Mouse (Mus musculus) 416B (cell line): ENCODE measurements around the gene Fryl.
"Not testable (repeated sequence)": the region's sequence is repeated elsewhere in the genome, so short reads cannot be mapped to it uniquely, and the experiment has no call there.

Source experiments
- DNase-seq: peaks from one replicate; pipeline ENCODE4 v3.0.0; 2011; ENCODE audit warnings: low read depth

The Fryl gene

DNA sequence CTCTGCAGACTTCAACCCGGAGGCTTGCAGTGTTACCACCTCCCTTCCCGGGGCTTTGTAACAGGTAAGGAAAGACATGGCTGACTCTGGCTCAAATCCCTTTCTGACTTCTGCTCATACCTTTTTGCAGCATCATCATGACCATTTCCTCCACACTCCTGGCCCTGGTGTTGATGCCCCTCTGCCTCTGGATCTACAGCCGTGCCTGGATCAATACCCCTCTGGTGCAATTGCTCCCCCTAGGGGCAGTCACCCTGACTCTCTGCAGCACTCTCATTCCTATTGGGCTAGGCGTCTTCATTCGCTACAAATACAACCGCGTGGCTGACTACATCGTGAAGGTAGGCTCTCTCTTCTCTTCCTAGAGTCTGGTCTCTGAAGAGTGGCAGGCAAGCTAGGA, 248.2 kb downstream of the Fryl start:
- peak; percentile 39 for DNase-seq

GRCm38 (mm10) chr5:73007582-73007959, 248.8 kb downstream of the Fryl start:
- DNase-seq: no peak

DNA sequence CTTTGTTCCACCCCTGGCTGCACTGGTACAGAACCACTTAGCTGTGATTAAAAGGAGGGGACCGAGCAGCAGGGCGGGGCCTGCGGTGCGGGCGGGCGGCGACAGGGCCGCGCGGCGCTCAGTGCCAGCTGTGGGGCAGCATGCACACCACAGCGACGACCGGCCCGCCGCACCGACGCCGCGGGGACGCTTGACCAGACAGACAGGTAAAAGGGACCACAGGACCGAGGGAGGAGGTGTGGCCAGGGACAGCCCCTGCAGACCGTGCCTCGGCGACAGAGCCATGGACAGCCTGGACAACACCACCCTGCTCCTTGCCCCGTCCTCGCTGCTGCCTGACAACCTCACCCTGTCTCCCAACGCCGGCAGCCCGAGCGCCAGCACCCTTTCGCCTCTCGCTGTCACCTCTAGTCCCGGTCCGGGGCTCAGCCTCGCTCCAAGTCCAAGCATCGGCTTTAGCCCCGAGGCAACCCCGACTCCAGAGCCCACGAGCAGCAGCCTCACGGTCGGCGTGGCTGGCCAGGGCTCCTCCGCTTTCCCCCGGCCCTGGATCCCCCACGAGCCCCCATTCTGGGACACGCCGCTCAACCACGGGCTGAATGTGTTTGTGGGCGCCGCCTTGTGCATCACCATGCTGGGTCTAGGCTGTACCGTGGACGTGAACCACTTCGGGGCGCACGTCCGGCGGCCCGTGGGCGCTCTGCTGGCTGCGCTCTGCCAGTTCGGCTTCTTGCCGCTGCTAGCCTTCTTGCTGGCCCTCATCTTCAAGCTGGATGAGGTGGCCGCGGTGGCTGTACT, 249.4 kb downstream of the Fryl start, which contains the start of gene Slc10a4:
TSS of gene Slc10a4 (plus strand) at position 100 of the 798 bp plus-strand sequence.
- no peak for DNase-seq

DNA sequence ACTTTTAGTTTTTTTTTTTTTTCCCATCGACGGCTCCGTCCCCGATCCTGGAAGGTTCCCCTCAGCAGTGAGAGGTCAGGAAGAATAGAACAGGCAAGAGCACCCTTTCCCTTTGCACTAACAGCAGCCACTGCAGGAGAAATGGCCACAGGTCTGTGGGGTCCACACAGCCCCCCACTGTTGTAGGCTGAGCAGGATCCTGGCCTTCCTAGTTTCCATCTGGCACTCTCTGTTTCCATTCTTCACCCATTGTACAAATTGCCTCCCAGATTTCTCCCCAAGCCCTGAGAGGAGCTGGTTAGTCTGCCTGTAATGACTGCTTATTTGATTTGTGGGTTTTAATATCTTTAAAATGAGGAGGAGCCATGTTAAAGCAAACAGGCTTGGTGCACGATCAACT, 252.4 kb downstream of the Fryl start:
- DNase-seq: no peak

DNA sequence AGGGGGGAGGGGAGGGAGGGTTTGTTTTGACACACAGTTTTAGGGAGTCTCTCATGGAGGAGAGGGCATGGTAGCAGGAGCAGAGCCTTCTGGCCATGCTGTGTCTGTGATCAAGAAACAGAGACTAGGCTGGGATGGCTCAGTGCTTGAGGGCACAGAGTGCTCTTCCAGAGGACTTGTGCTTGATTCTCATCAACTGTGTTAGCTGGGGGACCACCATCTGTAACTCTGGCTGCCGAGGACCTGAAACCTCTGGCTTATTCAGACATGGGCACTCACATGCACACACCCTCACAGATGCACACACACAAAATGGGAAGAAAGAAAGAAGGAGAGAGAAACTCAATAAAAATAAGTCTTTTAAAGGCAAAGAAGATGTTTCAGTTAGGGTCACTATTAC, 257.9 kb downstream of the Fryl start:
- not testable (repeated sequence) for DNase-seq

- no peak for DNase-seq
Measured at GRCm38 (mm10) chr5:72995379-72995778, 261.0 kb downstream of the Fryl start.

GRCm38 (mm10) chr5:72994928-72995327, 261.5 kb downstream of the Fryl start:
- DNase-seq: no peak

- no peak for DNase-seq
Measured at GRCm38 (mm10) chr5:72994424-72994823, 262.0 kb downstream of the Fryl start.

DNA sequence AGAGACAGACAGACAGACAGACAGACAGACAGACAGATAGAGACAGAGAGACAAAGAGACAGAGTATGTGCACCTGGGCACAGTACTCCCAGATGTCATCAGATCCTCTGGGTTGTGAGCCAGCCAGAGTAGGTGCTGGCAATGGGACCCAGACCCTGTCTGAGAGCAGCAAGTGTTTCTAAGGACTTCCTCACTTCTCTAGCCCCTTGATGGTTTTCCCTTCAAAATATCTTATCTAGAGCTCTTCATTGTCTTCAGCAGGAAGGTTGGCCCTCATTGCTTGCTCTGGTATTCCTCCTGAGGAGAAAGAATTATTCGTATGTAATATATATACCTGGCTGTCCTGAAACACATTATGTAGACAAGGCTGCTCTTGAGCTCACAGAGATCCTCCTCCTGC, 263.9 kb downstream of the Fryl start:
- no peak for DNase-seq

- DNase-seq: no peak
Measured at GRCm38 (mm10) chr5:72989756-72990155, 266.7 kb downstream of the Fryl start.

- DNase-seq: no peak
Measured at GRCm38 (mm10) chr5:72987786-72988185, 268.6 kb downstream of the Fryl start.

- DNase-seq: peak; percentile 81
Measured at GRCm38 (mm10) chr5:72984091-72984490, 272.3 kb downstream of the Fryl start.

- no peak for DNase-seq
Measured at GRCm38 (mm10) chr5:72976539-72976938, 279.9 kb downstream of the Fryl start.

DNA sequence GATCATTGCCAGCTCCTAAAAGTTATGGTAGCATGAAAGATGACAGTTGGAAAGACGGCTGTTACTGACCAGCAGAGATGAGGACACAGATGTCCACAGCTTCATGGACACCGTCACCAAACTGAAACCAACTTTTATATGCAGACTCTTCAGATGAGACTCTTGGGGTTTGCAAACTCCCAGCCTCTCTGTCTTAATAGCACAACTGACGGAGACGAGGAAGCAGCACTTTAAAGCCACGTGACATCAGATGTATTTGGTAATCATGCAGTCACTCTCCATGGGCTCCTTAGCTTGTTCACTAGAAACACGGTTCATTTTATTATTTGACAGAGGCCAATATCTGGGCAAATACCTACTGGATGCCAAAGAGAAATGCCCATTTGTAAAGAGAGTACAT, 280.4 kb downstream of the Fryl start:
- no peak for DNase-seq

GRCm38 (mm10) chr5:72974602-72975001, 281.8 kb downstream of the Fryl start, which contains the start of gene Gm10135:
Gene Gm10135 (minus strand): TSS chr5:72974702.
- no peak for DNase-seq

GRCm38 (mm10) chr5:72972934-72973333, 283.5 kb downstream of the Fryl start:
- DNase-seq: no peak

DNA sequence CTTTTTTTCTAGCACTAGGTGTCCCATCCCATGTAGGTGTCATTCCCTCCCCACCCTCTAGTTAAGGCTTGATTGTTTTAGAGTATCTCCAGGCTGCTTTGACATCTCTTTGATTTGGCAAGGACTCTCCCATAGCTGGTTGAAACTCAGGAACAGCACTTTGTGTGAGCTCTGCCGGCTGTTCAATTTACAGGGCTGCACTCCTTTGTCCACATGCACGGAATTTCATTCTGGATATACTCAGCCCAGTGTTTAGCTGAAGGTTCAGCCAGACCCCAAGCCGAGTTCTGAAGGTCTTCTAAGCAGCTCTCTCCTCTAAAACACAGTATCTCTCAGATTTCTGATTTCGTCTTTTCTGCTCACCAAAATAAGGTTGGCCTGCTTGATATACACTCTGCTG, 284.0 kb downstream of the Fryl start:
- DNase-seq: no peak
